Mouse (Mus musculus) adipocyte (in vitro differentiated cells): ENCODE measurements around the gene Serinc2.

Source experiments
- DNase-seq: peaks from one replicate; pipeline ENCODE4 v3.0.0-alpha.2; 2016; ENCODE audit warnings: low spot score

The Serinc2 gene

DNA sequence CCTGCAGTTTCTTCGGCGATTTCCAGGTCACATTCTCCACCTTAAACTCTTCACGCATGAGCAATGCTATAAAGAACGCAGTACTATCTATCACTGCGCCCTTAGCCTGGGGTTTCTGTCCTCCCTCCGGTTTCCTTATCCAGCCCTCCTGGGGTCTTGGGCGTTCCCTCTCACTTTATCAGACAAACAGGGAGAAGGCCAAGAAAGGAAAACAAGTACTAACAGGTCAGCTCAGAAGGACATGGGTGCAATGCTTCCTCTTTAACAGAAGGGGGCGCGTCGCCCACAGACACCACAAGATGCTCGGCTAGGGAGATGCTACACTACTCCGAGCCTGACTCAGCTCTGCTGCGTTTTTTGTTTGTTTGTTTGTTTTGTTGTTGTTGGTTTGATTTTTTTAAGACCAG is 18.1 kb upstream of the Serinc2 start:
- DNase-seq: peak; percentile 42

DNA sequence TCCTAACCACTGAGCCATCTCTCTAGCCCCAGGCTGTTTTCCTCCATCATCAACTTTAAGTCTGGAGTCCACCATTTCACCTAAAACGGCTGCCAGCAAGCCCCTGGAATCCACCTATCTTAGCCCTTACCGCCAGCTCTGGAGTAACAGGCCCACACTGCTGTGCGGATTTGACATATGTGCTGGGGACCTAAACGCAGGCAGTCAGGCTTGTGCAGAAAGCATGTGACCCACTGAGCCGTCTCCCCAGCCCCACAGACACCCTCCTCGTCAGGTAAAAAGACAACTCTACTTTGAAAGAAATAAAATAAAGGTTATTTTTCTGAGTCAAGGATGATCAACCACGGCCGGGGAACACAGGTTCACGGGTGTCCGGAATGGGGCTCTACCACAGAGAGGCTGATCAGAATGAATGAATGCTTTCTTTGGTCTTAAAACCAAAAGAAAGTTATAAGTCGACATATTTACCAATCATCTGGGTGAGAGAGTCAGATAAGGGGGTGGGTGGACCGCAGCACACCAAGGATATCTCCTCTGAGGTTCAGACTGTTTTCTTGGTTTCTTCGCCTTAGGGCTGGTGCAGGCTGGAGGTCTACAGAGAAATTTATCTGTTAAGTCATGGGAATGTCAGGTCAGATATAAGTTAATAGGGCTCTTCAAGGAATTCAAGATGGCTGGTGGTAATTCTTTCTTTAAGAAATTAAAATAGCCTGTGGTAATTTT is 17.4 kb upstream of the Serinc2 start:
- no peak for DNase-seq

DNA sequence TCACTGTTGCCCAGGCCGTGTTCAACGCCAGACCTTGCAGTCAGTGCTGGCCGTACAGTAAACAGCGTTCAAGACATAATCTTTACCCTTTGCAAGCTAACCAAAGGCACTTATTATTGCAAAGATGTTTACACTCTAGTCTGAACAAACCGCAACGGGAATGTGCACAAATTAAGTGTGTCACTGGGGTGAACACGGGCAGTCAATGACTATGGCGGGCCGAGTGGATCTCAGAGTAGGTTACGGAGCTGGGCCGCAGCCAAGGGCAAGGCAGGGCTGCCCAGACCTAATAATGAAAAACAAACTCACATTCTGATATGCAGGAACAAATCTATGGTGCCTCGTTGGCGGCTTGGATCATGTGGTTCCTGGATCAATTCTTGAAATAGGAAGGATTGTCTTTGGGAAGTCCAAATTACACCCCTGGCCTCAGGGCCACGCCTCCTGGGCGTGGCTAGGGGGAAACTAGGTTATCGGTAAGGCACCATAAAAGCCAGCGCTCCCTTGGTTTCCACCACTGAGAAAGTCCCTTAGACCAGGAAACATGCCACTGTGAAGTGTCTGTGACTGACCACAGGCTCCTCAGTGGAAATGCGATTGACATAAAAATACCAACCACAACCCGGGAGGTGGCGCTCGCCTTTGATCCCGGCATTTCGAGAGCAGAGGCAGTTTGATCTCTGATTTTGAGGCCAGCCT is 16.2 kb upstream of the Serinc2 start:
- no peak for DNase-seq

GRCm38 (mm10) chr4:130294513-130294912 is 15.5 kb upstream of the Serinc2 start:
- DNase-seq: no peak

DNA sequence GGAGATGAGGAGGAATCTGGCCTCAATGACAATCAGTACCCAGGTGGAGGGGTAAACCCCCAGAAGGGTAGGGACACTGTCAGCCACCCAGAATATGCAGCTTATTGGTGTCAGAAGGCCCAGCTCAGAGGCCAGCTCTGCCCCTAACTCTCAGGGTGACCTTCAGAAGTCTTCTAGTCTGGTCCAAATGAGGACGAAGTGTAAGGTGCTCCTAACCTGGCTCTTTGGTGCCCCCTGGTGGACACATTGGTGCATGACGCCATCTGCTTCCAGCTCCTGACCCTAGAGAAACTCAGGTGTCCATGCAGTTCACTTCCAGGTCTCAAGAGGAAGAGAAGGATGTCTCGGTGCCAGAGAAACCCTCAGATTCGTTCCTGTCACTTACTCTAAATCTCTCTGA is 13.3 kb upstream of the Serinc2 start:
- peak; percentile 76 for DNase-seq

- DNase-seq: no peak
Measured at GRCm38 (mm10) chr4:130289824-130290223, 10.8 kb upstream of the Serinc2 start.

- no peak for DNase-seq
Measured at GRCm38 (mm10) chr4:130286531-130286930, 7.5 kb upstream of the Serinc2 start.

- no peak for DNase-seq
Measured at GRCm38 (mm10) chr4:130283826-130284225, 4.8 kb upstream of the Serinc2 start.

DNA sequence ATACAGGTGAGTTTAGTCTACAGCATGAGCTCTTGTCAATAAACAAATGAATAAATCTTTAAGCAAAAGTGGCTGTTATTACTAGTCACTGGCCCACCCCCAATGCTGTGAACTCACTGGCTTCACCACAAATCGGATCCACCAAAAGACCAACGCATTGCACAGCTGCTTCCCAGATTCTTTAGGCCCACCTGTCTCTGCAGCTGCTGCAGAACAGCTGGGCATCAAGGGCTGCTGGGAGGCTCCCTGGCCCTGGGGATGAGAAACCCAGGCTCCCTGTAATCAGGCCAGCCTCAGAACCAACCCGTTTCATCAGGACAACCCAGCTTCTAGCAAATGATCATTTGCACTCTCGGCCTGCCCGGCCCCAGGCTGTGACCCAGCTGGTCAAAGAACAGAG is 3.9 kb upstream of the Serinc2 start:
- no peak for DNase-seq

GRCm38 (mm10) chr4:130276573-130277176 is 2.3 kb downstream of the Serinc2 start:
- no peak for DNase-seq

- DNase-seq: no peak
Measured at GRCm38 (mm10) chr4:130275823-130276105, 3.2 kb downstream of the Serinc2 start.

GRCm38 (mm10) chr4:130275016-130275822 is 3.8 kb downstream of the Serinc2 start:
- no peak for DNase-seq

DNA sequence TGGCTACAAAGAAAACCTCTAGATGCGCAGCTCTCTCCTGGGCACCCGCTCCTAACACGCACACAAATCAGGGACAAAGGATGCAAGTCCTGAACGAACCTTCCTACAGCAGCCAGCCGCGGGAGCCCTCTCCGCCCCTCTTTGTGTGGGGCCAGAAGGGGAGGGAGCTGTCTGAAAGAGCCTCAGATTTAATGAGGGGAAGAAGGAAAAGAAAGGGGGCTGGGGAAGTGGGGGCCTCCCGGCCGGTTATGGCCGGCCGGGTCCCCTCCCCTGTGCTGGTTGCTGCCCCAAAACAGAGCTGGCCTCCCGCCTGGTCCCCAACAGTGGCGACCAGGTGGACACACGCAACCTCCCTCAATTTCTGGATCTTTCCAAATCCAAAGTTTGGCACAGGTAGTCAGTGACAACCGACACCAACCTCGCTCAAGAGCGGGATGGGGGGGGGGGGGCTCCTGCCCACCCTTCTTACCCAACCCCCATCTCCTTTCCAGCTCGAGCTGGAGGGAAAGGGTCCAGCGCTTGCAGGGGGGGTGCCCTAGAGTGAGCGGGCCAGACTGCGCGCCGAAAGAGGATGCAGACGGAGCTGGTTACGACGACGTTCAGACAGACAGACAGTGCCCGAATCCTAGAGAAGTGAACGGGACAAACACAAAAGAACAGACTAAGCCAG is 4.5 kb downstream of the Serinc2 start:
- no peak for DNase-seq

GRCm38 (mm10) chr4:130273698-130274345 is 5.2 kb downstream of the Serinc2 start:
- DNase-seq: no peak

DNA sequence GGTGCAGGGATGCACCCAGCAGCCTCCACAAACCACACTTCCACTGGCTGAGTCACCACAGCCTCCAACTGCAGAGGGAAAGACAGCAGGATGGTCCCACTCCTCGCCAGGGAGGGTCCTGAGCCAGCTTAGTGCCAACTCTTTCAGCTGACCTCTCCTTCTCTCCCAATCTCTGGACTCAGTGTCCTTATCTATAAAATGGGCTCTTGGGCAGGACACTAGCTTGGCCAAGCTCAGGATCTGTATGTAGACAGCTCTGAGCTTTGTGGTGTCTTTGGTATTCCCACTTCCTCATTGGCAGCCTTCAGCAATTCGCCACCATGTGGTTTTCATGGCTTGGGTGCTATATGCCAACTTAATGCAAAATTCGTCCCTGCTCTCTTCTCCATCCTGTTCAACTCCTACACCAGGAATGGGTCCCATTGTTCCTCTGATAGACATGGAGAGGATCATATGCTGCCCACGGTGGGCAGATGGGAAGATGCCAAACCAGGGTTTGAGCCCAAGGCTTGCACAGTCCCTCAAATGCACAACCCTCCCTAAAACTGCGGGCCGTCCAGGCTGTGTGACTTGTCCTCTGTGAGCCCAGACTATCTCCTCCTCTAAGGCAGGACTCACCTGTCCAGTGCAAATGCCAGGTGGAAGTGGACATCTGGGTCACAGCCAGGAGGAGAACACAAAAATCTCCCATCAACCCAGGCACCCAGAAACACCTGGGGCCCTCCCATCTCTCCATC is 8.2 kb downstream of the Serinc2 start:
- no peak for DNase-seq

GRCm38 (mm10) chr4:130270089-130270488 is 8.9 kb downstream of the Serinc2 start:
- no peak for DNase-seq

DNA sequence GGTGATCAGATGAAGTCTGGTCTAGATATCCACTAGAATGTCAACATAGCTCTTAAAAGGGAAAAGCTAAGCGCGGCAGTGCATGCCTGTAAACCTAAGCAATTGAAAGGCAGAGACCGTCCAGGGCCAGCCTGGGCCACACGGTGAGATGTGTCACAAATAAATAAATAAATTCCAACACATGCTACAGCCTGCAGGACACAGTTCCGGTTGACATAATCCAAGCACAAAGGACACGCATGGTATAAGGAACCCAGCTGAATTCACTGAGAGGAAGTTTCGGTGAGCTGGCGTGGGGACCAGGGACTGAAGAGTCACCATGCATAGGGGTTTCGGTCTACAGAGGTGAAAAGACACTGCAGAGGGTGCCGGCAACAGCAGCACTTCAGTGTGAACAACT is 10.3 kb downstream of the Serinc2 start:
- no peak for DNase-seq

- peak; percentile 15 for DNase-seq
Measured at GRCm38 (mm10) chr4:130267069-130267468, 11.9 kb downstream of the Serinc2 start.

- DNase-seq: no peak
Measured at GRCm38 (mm10) chr4:130266601-130267000, 12.4 kb downstream of the Serinc2 start.

DNA sequence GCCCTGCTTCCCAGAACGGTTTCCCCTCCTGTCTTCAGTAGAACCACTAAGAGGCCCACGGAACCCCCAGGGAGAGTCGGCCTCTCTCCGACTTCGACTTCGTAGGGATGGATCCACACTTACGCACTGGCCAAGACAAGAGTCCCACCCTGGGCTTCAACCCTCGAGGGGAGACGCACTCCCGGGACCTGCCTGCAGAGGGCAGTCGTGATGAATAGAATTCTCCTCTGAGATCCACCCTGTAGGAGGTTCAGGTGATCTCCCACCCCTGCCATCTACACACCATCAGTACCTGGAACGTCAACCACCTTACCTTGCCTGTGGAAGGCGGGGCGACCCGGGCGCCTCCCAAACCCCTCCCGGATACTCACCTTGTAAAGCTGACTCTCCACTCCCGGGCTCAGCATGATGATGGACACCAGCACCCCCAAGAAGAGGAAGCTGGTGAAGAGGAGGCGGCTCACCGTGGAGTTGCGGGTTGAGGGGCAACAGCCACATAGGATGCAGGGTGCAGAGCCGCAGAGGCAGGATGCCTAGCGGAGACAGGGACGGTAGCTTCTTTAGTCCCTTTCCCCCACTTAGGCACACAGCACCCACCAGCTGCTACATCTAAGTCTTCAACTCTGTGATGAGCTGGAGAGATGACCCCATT is 14.2 kb downstream of the Serinc2 start:
- DNase-seq: no peak
